Mouse (Mus musculus) cerebellum, adult 9-10 months (tissue): ENCODE measurements around the gene Arl15.

Experiments used
- DNase-seq: peaks from one replicate; pipeline ENCODE4 v3.0.0; 2022

Gene Arl15

DNA sequence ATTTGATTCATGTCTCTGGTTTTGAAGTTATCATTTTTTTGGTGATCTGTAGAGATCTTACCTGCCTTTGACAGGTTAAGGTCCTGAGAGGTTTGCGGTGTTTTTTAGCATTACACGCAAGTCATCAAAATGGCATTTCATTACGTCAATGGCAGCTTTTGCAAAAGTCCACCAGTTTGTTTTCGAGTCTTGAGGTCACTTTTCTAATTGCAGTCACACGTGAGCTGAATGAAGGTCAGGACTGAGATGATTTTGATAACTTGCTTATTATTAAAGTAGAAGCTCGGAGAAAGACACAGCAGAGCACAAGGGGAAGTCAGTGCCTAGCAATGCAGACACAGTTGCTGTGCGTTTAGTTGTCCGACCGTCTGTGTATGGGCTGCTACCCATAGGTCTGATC lies 8.3 kb downstream of the Arl15 start:
- DNase-seq, result no peak

DNA sequence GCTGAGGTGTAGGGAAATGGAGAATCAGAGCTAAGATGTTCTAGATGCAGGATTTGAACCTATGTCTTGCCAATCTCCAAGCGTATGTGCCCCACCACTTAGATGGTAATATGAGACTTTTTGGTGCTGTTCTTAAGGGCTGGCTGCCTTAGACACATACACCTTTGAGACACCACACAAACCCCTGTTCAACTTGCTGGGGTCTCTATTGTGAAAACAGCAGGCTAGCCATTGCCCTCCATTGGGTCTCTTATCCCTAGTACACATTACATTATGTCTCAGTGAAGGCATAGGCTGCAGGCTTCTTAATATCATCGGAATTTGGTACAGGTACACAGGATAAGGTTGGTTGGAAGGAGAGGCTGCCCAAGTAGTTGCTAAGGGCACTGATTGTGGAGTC lies 16.8 kb downstream of the Arl15 start:
- DNase-seq, result no peak

DNA sequence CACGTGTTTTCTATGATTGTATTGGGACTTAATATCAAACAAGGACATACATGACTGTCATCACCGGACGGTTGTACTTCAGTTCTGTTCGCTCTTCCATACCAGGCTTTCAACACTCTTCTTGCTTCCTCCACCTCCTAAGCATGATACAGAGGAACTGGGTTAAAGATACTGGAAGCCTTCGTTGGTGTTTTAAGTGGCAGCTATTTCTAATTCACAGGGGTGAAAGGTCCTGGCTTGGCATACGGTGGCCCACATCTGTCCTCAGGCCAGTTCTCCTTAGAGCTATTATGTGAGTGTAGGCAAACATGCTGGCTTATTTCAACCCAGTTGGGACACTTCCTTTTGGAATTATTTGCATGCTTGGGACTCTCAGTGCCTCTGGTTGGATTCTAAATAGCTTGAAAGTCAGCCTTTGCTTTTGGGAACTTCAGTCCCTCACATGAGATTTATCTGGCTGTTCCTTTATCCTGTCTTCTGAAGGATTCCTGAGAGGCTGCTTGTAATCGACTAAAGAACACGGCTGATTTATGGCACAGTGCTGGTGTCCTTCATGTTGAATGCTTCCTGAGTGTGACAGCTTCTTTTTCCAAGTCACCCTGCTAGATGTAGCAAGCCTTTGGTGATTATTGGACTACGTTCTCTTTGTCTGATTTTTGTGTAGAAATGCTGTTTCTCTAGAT lies 17.7 kb downstream of the Arl15 start:
- no peak for DNase-seq

DNA sequence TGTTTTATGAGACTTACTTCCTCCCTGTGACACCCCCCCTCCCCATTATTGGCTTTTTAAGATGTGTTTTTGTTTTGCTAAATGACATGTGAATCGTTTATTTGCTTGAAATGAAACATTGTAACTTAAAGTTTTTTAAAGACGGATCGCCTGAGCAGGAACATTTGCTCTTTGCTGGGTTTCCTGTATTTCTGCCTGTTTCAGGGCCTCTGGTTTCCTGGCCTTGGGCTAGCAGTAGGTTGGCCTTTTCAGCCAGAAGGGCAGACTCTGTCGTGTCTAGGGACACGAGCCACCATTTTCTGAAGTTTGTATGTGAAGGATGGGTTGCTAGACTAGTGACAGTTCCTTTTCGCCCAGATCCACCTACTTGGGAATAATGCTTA lies 18.3 kb downstream of the Arl15 start:
- DNase-seq, result no peak

DNA sequence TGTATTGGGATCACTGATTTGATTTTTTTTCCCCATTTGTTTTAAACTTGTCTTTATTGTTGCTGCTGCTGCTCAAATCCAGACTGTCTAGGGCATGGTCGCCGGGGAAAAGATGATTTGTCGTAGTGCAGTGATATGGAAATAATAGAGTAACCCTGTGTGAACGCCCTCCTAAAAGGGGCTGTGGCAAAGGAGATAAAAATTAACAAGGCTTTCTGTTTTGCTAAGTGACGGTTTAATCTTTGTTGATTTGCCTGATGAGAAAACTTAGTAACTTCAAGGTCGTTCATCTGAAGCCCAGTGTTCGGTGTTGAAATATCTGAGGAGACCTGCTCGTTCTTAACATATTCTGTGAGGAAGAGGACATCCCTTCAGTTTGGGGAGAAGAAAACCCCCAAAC lies 19.8 kb downstream of the Arl15 start:
- no peak for DNase-seq

DNA sequence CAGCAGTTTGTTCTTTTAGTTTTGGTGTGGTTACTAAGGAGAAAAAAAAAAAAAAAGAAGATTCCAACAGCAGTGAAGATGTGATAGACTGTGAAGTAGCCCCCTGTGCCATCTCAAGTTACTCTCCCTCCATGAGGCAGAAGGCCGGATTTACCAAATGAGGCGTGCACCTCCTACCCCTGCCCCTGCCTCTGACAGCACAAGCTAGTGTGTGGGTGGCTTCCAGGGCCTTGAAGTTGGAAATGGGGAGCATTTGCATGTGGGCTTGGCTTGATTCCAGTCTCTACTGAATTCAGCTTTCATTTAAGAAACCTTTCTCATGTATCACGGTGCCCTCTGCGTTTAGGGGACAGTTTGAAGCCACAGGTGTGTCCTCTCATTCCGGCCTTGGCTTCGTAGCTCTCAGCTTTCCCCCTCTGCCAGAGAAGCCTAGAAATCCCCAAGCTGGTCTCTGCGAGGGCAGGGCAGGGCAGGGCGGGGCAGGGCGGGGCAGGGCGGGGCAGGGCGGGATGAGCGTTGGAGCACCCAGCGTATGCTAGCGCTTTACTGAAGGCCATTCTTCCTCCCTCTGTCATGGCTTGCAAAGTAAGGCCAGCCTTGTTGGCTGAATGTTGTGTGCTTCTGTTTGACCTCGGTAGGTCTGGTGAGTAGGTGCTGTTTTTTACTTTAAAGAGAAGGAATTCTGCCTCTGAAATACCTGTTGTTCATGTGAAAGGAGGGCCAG lies 21.6 kb downstream of the Arl15 start:
- DNase-seq, result no peak

DNA sequence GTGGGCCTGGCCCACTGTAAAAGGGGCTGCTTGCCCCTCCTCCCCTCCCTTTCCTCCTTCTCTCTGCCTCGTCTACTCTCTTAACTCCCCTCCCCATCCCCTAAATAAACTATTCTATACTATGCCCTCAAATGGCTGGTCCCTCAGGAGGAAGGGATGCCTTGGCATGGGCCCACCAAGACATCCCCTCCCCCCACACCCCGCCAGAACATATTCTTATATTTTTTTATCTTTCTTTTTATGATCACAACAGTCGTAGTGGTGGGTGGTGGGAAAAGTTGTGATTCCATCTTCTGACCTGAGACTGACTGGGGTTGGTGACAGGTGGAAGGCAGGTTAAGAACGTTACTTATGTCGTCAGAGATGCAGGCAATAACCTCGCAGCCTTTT lies 22.1 kb downstream of the Arl15 start:
- DNase-seq, result no peak

DNA sequence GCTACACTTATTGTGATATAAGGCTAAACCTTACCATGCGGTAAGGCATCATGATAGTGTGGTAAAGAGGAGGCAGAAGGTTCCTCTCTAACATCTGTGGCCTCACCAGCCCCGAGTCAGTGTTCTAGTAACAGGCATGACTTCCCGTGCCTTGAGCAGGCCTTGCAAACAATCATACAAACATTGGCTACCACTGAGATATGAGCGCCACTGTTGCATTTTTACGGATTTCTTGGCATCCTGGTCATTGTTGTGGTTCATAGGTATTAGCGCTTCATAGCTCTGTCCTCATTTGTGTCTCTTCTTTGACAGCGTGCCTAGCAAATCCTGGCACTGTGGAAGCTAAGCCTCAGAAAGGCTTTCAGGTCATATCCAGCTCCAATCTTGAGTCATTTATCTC lies 24.7 kb downstream of the Arl15 start:
- no peak for DNase-seq

DNA sequence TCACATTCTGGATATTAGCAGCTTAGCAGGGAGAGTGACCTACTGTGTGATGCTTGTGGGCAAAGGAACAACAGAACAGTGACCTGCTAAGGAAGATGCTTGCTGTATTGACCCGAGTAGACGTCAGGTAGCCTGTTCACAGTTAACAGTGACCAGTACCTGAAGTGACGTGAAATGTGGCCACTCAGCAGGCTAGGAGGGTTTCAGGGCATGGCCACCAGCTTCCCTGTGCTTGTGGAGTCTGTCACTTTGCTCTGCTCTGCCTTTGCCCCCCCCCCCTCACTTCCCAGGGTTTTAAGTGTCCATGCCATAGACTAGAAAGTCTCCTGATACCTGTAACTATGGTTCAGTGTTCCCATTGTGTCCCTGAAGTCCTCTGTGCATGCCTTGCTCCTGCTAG lies 25.9 kb downstream of the Arl15 start:
- no peak for DNase-seq

DNA sequence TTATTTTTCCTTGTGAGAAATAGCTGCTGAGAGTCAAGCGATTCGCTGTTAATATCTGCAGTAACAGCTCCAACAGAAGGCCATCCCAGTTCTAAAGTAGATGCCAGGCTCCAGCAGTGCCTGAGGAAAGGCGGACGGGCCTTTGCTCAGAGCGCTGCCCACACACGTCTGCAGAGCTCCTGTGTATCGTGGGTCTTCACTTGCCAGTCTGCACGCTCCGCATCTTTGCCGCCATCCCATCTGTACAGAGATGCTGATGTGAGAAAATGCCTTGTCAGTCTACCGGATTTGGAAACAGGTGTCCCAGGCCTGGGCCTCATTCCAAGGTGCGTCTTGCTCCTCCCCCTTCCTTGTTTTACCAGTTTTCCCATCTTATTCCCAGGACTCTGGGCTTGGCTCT lies 27.6 kb downstream of the Arl15 start:
- no peak for DNase-seq

DNA sequence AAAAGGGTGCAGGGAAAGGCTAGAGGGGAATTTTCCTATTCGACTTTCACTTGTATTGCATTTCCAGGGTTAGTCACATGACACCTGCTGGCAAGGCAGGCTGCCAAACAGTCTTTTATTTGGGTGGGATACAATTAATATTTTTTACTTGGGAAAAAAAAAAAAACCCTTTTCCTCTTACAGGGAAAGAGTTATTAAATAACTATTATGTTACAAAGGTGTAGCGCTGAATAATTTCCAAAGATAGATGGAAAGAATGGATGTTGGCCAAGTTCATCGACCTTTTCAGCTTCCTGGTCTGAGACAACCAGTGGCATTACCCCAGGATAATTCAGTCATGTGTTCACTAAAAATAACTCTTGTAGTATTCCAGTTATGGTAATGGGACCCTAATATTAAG lies 29.7 kb downstream of the Arl15 start:
- DNase-seq, result no peak

DNA sequence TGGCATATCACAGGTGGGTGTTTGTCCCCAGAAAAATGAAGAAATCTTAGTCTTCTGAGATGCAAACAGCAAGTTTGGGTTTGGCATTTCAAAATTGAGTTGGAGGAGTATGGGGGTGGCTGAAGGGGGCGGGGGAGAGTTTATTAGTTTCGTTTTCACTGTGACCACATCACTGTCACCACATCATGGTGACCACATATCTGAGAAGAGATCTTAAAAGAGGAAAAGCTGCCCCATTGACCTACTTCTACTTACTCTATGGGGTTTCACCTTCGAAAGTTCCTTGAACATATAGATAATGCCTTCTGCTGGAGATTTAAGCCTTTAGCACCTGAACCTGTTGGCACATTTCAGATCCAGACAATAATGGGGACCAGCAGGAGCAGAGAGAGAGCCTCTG lies 34.3 kb downstream of the Arl15 start:
- DNase-seq, result no peak

DNA sequence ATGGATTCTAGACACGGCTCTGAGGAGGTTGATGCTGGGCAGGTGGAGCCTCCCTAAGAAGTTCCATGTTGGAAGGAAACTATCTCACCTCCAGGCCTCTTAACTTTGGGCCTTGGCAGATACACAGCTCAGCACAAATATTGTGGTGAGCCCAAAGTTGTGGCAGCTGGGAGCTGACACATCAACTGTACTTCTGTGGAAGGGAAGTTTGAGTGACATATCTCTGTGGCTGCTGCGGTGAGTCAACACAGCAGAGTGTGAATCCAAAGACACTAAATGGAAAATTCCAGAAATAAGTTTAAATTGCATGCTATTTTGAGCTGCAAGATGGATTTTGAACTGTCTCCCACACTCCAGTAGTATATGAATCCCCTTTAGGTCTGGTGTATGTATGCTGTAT lies 34.8 kb downstream of the Arl15 start:
- DNase-seq, result no peak

DNA sequence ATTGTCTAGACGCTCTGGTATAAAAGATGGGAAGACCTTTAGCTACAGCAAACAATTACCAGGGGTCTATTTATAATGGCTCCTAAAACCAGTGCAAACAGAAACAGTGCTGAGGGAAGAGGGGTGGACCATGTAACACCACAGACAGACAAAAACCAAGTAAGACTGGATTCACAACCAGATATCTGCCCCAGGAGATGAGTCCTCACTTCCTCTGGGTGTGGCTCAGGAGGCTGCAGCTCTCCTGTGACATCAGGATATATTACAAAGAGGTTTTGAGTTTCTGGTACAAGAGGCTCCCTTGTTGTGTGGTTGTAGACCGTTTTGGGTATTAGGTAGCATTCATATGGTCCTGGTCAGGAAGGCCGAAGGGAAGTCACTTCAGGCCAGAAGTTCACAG lies 36.5 kb downstream of the Arl15 start:
- no peak for DNase-seq

DNA sequence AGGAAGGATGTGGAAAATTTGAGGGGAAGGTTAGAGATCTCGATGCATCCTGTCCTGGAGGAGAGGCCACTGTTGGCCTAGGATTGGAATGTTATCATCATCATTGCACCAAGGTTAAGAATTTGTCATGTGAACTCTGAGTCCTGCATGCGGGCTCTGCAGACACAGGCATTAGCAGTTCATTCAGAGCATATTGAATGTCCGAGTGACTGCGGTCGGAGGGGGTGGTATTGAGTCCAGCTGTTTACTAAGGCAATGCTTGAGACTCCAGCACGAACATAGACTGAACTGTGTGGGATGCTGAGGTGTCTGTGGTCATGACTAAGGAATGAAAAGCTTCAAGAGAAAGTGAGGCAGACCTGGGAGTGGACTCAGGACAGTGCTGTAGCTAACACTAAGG lies 38.6 kb downstream of the Arl15 start:
- no peak for DNase-seq

DNA sequence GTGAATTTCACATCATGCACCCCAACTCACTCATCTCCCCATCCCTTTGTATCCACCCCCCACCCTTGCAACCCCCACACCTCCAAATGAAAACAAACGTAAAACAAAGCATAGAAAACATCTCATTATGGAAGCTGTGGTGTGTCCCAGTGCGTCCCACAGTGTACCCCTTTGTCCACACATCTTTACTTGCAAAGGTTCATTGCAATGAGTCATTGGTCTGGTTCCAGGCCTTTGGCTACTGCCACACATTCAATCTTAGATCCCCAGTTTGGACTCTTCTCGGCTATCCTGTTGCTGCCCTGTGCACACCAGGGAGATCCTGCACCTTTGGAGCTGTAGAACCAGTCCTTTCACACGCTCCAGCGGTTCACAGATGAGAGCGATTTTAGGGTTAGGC lies 41.6 kb downstream of the Arl15 start:
- no peak for DNase-seq

DNA sequence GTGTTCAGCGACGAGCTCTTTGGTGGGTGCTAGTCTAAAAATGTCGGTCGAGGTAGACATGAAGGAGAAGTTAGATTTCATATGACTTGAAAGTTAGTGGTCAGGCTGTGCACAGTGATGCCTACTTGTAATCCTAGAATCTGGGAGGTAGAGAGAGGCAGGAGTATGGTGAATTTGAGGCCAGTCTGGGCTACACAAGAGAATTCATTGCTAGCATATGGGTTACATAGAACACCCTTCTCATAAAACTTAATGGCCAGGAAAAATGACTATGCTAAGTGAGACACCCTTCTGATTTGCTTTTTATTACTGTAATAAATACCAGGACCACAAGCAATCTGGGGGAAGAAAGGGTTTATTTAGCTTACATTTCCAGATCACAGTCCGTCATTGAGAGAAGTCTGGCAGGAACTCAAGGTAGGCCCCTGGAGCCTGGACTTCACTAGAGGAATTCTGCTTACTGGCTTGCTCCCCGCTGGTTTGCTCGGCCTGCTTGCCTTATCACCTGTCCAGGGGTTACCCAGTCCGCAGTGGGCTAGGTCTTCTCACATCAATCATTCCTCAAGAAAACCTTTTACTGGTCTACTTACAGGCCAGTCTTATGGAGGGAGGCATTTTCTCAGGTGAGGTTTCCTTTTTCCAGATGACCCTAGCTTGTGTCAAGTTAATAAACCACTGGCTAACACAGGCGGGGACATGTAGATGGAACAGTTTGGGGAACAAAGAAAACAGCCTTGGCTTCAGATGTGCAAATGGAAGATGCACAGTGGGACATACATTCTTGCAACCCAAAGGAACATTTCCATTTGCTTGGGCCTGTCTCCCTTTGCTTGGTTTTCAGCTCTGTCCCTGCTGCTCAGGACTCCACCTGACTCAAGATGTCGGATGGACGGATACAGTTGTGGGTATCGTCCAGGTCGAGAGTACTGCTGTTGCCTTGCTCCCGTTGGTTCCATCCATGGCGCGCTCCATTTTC lies 44.6 kb downstream of the Arl15 start:
- no peak for DNase-seq

DNA sequence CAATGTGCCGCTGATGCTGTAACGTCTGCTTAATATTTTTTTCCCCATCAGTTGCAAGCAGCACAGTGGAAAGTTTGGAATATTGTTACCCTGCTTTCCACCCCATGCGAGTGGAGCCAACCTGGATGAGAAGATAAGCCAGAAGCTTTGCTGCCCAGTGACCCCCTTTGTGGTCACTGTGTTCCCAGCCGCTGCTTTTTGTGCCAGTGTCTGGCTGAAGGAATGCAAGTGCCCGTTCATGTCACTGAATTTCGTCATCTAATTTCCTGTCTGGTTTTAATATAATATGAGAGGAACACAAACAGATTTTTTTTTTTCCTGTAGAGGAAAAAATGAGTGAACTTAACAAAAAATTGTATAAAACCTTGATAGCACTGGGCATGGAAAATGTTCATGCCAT lies 46.1 kb downstream of the Arl15 start:
- DNase-seq, result no peak

DNA sequence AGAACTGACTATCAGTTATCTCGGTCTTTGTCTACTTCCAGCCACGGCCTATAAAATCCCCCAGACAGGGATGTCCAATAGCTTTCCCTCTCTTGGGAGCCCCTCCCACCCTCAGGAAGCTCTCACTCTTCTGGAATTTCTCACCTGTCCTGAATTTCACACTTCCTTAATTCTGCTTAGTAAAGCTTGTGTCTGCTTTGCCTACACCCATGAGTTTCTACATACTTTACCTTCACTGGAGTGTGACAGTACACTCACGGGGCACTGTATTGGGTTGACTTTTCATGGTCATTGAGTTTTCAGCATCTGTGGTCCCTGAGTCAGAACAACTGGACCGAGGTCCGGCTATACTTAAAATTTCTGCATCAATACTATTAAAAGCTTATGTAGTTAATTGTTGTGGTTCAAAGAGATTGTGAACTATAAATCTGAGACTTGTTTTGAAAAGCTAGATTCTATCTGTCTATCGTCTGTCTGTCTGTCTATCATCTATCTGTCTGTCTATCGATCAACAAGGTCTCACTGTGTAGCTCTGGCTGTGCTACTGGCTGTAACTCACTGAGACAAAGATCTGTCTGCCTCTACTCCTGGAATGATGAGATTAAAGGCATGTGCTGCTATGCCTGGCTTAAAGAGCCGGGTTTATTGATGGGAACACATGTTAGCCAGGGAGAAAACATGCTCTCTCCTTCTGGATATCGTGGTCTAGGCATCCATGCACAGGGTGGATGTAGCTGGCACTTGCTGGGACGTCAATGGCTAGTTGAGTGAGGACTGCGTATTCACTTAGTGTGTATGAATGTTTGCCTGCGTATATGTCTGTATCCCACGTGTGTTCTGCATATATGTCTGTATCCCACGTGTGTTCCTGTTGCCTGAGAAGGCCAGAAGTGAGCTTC lies 48.4 kb downstream of the Arl15 start:
- no peak for DNase-seq

DNA sequence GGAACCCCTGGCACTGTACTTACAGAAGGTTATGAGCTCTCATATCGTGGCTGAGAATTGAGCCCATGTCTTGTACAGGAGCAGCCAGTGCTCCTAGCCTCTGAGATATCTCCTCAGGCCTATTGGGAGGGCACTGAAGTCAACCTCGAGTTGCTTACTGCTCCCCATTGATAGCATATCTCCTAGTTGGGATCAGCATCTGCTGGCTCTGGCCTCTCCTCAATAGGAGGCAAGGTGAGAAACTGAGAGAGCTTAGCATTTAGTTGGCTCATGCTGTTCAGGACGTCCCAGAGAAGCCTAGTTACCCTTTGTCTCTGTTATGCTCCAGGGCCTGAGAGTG lies 49.0 kb downstream of the Arl15 start:
- no peak for DNase-seq

DNA sequence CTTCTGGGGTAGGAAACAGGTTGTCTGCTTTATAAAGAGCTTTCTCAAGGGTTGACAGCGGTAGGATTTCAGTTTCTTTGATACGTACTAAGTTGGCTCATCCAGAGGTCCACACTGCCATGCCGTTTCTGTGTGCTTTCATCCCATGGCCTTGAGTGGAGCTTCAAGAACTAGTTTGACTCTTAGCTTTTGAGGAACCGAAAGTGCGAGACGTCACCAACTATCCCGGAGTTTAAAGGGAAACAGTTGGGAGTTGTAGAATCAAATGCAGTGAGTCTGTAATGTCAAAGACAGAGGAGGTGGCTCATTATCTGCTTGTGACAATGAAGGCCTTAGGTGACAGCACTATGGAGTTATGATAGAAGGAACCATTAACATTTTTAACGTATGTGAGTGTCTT lies 49.6 kb downstream of the Arl15 start:
- no peak for DNase-seq

DNA sequence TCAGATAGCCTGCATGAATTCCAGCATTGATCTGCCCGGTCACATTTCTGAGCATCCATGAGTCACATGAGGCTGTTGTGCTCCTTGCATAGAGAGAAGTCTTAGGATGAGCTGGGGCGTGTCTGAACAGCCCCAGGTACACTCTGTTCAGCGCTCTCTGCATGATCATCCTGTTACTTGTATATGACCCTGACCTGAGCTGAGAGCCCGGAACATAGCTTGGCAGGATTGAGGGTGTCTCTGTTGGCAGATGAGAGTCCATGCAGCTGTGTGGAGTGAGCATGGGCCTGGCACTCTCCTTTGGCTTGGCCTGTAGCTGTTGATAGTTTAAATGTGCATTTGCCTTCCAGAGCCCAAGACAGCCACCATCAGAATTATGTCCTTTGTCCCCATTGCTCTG lies 50.4 kb downstream of the Arl15 start:
- DNase-seq, result no peak

DNA sequence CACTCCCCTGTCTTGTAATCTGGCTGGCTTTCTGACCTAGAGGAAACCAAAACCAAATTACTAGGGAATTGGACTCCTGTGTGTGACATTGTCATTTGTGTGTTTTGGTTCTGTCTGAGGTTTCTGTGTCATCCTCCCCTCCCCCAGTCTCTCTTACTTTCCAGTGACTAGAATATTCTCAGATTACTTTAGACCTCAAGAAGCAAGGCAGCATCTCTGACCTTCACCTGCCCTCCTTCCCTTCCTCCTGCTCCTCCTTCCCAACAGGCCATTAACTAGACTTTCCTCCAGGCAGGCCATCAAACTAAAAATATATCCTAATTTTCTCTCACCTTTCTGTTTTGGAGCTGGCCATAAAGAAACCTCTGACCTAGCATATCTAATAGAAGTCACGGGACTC lies 50.9 kb downstream of the Arl15 start:
- no peak for DNase-seq
